Mouse (Mus musculus): ENCODE data around the gene Atg16l1. TPM values are rescaled to one million over a fixed set of nuclear protein-coding genes. Genes with fewer than 3 reads are reported as not detected.

Gene Atg16l1
- polyA plus RNA-seq, 1 experiment from 2014 or later: 53.6 TPM

DNA sequence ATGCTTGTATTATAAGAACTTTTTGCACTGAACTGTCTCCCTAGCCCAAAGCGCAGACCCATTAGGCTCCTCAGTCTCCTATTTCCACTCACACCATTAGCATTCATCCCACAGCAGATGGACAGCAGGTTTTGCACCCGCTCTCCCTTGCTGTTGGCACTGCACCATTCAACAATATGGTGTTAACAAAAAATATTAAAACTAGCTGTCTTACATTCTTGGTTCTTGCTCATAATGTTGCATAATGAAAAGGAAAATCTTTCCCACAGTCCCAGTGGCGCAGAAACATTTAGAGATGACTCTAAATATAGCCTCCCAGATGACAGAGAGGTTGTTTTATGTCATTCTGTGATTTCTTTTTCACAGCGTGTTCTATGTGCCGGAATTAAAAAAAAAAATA lies 22.5 kb upstream of the Atg16l1 start:
- WGBS: 89% methylated on average over 5 of the region's 5 CpGs
- H3K4me3 ChIP-seq: no peak overlapping the region
- no peak overlapping the region for H3K27ac ChIP-seq (replicated peaks)
- no peaks in the 10 kb centered on the region for H3K27me3 ChIP-seq
- no peaks in the 10 kb centered on the region for H3K9me3 ChIP-seq
- no peaks in the 10 kb centered on the region for H3K4me1 ChIP-seq
- no peaks in the 10 kb centered on the region for H3K36me3 ChIP-seq
- no peak overlapping the region for H3K9ac ChIP-seq (replicated peaks)
- no peak overlapping the region for H3K4me2 ChIP-seq (replicated peaks)
- ATAC-seq (ENCODE audit: low FRiP score, low read depth): no peak

DNA sequence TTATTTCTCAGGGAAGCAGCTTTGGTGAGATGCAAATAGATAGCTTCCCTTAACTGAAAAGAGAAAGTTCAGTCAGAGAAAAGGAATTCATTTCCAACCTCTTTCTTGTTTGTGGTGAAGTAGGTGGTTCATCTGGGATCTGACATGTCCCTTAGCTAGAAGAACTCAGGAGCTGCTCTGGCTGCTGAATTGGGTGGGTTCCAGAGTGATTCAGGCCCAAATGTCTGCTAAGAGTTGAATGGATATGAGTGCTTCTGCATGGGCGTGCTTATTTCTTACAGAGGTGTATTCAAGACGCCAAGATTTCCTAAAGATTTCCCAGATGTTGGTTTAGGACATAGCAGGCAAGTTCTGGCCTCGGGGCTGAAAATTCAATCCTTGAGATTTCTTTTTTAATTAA lies 21.5 kb upstream of the Atg16l1 start:
- no peak for ATAC-seq (ENCODE audit: low FRiP score, low read depth)
- H3K36me3 ChIP-seq: no peaks in the 10 kb centered on the region
- H3K9me3 ChIP-seq: no peaks in the 10 kb centered on the region
- H3K4me3 ChIP-seq: no peak overlapping the region
- H3K9ac ChIP-seq (replicated peaks): no peak overlapping the region
- 87% methylated on average over 3 of the region's 3 CpGs for WGBS
- no peaks in the 10 kb centered on the region for H3K4me1 ChIP-seq
- no peak overlapping the region for H3K27ac ChIP-seq (replicated peaks)
- no peaks in the 10 kb centered on the region for H3K27me3 ChIP-seq
- no peak overlapping the region for H3K4me2 ChIP-seq (replicated peaks)

DNA sequence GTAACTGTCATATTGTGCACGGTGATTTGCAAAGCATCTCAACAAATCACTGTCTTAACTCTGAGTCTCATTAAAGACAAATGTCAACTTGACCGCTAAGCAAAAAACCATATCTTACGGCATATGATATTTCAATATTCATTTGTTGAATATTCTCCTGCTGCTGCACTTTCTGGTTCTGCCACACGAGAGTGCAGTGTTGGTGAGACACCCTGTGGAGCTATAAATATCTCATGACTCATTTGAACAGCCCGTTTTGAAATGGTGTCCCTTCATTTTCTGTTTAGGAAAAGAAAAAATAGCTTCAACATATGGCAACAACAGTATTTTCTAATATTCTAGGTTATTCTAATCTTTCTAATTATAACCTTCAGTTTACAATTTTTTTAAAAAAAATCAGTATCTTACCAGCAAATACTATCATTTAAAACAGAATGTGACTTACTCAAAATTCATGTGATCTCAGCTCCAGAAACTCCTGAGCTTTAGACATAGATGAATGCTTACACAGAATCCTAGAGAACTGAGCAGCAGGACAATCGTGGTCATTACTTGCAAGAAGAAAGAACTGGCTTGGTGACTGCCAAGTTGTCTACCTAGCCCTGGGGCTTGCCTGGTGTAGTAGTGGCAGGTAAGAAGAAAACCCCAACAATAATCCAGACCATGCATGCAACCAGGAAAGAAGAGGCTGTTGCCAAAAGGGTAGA lies 14.9 kb upstream of the Atg16l1 start:
- Histone ChIP-seq H3K9me3 (no peaks in the 10 kb centered on the region), H3K4me3 (no peak overlapping the region), H3K27me3 (no peaks in the 10 kb centered on the region), H3K4me2 (replicated peaks) (no peak overlapping the region), H3K9ac (replicated peaks) (no peak overlapping the region), H3K27ac (replicated peaks) (no peak overlapping the region), H3K4me1 (no peaks in the 10 kb centered on the region), H3K36me3 (no peaks in the 10 kb centered on the region)
- 75% methylated on average over 6 of the region's 6 CpGs for WGBS
- ATAC-seq (ENCODE audit: low FRiP score, low read depth): no peak

- Histone ChIP-seq H3K27ac (replicated peaks) (no peak overlapping the region), H3K9me3 (no peaks in the 10 kb centered on the region), H3K36me3 (no peaks in the 10 kb centered on the region), H3K4me3 (no peak overlapping the region), H3K4me1 (no peaks in the 10 kb centered on the region), H3K27me3 (no peaks in the 10 kb centered on the region), H3K4me2 (replicated peaks) (no peak overlapping the region), H3K9ac (replicated peaks) (no peak overlapping the region)
- ATAC-seq (ENCODE audit: low FRiP score, low read depth): no peak
Measured at GRCm38 (mm10) chr1:87749360-87749973, 6.2 kb upstream of the Atg16l1 start.

GRCm38 (mm10) chr1:87763821-87764220 lies 8.2 kb downstream of the Atg16l1 start:
- no peaks in the 10 kb centered on the region for H3K27me3 ChIP-seq
- H3K4me2 ChIP-seq (replicated peaks): no peak overlapping the region
- WGBS: 96% methylated on average over 3 of the region's 3 CpGs
- ATAC-seq (ENCODE audit: low FRiP score, low read depth): no peak
- peaks cover 86% of the 10 kb centered on the region for H3K36me3 ChIP-seq
- H3K9ac ChIP-seq (replicated peaks): no peak overlapping the region
- no peak overlapping the region for H3K4me3 ChIP-seq
- H3K27ac ChIP-seq (replicated peaks): no peak overlapping the region
- no peaks in the 10 kb centered on the region for H3K4me1 ChIP-seq
- no peaks in the 10 kb centered on the region for H3K9me3 ChIP-seq

- no peaks in the 10 kb centered on the region for H3K9me3 ChIP-seq
- ATAC-seq (ENCODE audit: low FRiP score, low read depth): no peak
- H3K27ac ChIP-seq (replicated peaks): no peak overlapping the region
- no peak overlapping the region for H3K4me2 ChIP-seq (replicated peaks)
- H3K4me3 ChIP-seq: no peak overlapping the region
- H3K4me1 ChIP-seq: no peaks in the 10 kb centered on the region
- WGBS: 95% methylated on average over 2 of the region's 2 CpGs
- peaks cover 91% of the 10 kb centered on the region for H3K36me3 ChIP-seq
- H3K27me3 ChIP-seq: no peaks in the 10 kb centered on the region
- no peak overlapping the region for H3K9ac ChIP-seq (replicated peaks)
Measured at GRCm38 (mm10) chr1:87765741-87766140, 10.1 kb downstream of the Atg16l1 start.

GRCm38 (mm10) chr1:87766233-87766632 lies 10.6 kb downstream of the Atg16l1 start:
- 88% methylated on average over 3 of the region's 3 CpGs for WGBS
- Histone ChIP-seq H3K4me3 (no peak overlapping the region), H3K36me3 (peaks cover 92% of the 10 kb centered on the region), H3K4me1 (no peaks in the 10 kb centered on the region), H3K4me2 (replicated peaks) (no peak overlapping the region), H3K27me3 (no peaks in the 10 kb centered on the region), H3K9me3 (no peaks in the 10 kb centered on the region), H3K9ac (replicated peaks) (no peak overlapping the region), H3K27ac (replicated peaks) (no peak overlapping the region)
- no peak for ATAC-seq (ENCODE audit: low FRiP score, low read depth)

DNA sequence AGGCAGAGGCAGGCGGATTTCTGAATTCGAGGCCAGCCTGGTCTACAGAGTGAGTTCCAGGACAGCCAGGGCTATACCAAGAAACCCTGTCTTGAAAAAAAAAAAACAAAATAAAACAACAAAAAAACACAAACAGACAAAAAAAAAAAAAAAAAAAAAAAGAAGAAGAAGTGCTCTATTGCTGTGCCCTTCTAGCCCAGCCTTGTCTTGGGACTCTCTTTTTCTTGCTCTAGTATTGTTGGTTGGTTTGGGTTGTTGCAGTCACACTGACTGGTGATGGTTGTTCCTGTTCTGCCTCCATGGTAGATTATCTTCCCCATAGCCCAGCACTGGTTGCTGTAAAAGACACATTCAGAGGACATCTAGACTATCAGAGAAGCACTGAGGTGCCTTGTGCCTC lies 13.6 kb downstream of the Atg16l1 start:
- H3K4me2 ChIP-seq (replicated peaks): no peak overlapping the region
- no peak overlapping the region for H3K4me3 ChIP-seq
- H3K27ac ChIP-seq (replicated peaks): no peak overlapping the region
- H3K9ac ChIP-seq (replicated peaks): no peak overlapping the region
- WGBS: 98% methylated on average over 2 of the region's 2 CpGs
- ATAC-seq (ENCODE audit: low FRiP score, low read depth): no peak
- no peaks in the 10 kb centered on the region for H3K9me3 ChIP-seq
- H3K4me1 ChIP-seq: no peaks in the 10 kb centered on the region
- peaks cover 90% of the 10 kb centered on the region for H3K36me3 ChIP-seq
- H3K27me3 ChIP-seq: no peaks in the 10 kb centered on the region

DNA sequence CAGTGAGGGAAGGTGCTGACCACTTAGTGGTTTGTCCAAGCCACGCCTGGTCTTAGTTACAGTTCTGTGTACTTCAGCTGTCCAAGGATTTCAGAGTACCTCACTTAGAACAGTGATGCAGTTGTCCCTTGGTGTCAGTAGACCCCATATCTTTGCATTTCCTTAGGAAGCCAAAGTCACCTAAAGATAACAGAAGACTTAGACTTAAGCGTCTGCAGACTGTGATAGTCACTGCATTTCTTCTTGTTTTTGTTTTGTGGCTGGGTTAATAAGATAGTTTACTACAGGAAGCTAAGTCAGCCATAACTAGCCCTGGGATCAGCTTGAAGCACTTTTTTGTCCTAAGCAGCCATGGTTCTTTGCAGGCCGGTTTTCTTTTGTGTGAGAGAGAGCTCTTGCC lies 14.8 kb downstream of the Atg16l1 start:
- Histone ChIP-seq H3K9me3 (no peaks in the 10 kb centered on the region), H3K9ac (replicated peaks) (no peak overlapping the region), H3K4me2 (replicated peaks) (no peak overlapping the region), H3K27ac (replicated peaks) (no peak overlapping the region), H3K4me1 (no peaks in the 10 kb centered on the region), H3K36me3 (peaks cover 90% of the 10 kb centered on the region), H3K27me3 (no peaks in the 10 kb centered on the region), H3K4me3 (no peak overlapping the region)
- 95% methylated on average over 3 of the region's 3 CpGs for whole genome bisulfite sequencing
- no peak for ATAC-seq (ENCODE audit: low FRiP score, low read depth)

GRCm38 (mm10) chr1:87771724-87772123 lies 16.1 kb downstream of the Atg16l1 start:
- Histone ChIP-seq H3K27me3 (no peaks in the 10 kb centered on the region), H3K9me3 (no peaks in the 10 kb centered on the region), H3K4me2 (replicated peaks) (no peak overlapping the region), H3K4me1 (no peaks in the 10 kb centered on the region), H3K4me3 (no peak overlapping the region), H3K27ac (replicated peaks) (no peak overlapping the region), H3K9ac (replicated peaks) (no peak overlapping the region), H3K36me3 (peaks cover 91% of the 10 kb centered on the region)
- no peak for ATAC-seq (ENCODE audit: low FRiP score, low read depth)
- 98% methylated on average over 3 of the region's 3 CpGs for WGBS

GRCm38 (mm10) chr1:87773336-87773735 lies 17.7 kb downstream of the Atg16l1 start:
- ATAC-seq (ENCODE audit: low FRiP score, low read depth): no peak
- Histone ChIP-seq H3K27ac (replicated peaks) (no peak overlapping the region), H3K9ac (replicated peaks) (no peak overlapping the region), H3K4me2 (replicated peaks) (no peak overlapping the region), H3K27me3 (no peaks in the 10 kb centered on the region), H3K4me1 (no peaks in the 10 kb centered on the region), H3K36me3 (peaks cover 89% of the 10 kb centered on the region), H3K9me3 (no peaks in the 10 kb centered on the region), H3K4me3 (no peak overlapping the region)
- 90% methylated on average over 2 of the region's 2 CpGs for WGBS

DNA sequence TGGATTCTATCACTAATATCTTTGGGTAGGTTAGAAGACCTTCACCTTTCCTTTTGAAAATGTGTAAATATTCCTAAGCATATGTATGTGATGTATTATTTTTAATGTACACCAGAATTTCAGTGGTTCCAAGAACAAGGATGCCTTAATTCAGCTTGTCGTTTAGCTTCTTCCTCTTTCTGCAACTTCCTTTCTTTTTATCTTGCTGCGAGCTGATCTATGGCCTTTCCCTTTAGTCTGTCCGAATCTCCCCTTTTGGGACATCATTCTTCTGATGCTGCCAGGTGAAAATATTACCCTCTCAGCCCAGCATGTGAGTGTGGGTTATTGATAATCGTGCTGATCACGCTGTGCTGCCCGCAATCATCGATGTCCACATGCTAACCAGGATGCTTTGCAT lies 19.2 kb downstream of the Atg16l1 start:
- Histone ChIP-seq H3K4me2 (replicated peaks) (no peak overlapping the region), H3K27me3 (no peaks in the 10 kb centered on the region), H3K9ac (replicated peaks) (no peak overlapping the region), H3K36me3 (peaks cover 93% of the 10 kb centered on the region), H3K27ac (replicated peaks) (no peak overlapping the region), H3K9me3 (no peaks in the 10 kb centered on the region), H3K4me3 (no peak overlapping the region), H3K4me1 (no peaks in the 10 kb centered on the region)
- ATAC-seq (ENCODE audit: low FRiP score, low read depth): no peak
- 97% methylated on average over 7 of the region's 7 CpGs for WGBS

Measured in midbrain, embryonic 12.5 days (tissue).